18 mouse cellular contexts compared by ENCODE assay signal in the genomic region with DNA sequence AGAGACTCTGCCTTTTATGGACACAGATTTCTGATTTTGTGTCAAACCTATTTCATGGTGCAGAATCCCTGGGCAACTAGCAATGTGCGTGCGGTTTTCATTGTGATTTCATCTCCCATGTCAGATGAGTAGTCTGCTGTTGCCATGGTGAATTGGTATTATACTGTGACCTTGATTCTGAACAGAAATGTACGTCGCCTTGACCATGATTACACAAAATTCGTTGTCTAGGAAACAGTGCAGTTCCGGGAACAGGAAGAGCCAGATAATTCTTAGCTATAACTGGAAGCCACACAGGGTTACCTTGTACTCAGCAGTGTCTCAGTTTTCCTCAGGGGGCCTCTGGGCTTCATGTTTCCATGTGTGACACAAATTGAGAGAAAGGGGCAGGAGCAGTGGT. TPM values are rescaled to one million over a fixed set of nuclear protein-coding genes. Genes with fewer than 3 reads are reported as not detected.
DNase-seq lines count a peak whose midpoint lies in the region; ATAC-seq lines count a peak whose summit lies in the region.
"Had no signal": no experiment of that assay in that cellular context is flagged by ENCODE, and none has a peak within 500 bp of the region (broad histone marks: within the 10 kb centered on the region; RNA-seq: fewer than 3 reads in every experiment).

No protein-coding gene starts in this region.

- no peak for DNase-seq in hindbrain, embryonic 11.5 days (ENCODE audit: low spot score)
- DNase-seq in 416B (ENCODE audit: low read depth) (peak; percentile 40), R1 (ENCODE audit: low read depth, low spot score) (peak; percentile 3)
- peak; percentile 1 to 2 for DNase-seq in layer of hippocampus, postnatal 14 days (ENCODE audit: low spot score in 2 of 2)
- DNase-seq in spleen, postnatal 14 days (ENCODE audit: low spot score in 2 of 2), result no peak
- DNase-seq in thymus, postnatal 14 days, result no peak
- DNase-seq: cerebellum, adult 8-10 months; kidney, postnatal 10 days had no signal

- 42% methylated on average over 6 of the region's 6 CpGs for whole genome bisulfite sequencing in hindbrain, embryonic 15.5 days
- 77% methylated on average over 6 of the region's 6 CpGs for WGBS in hindbrain, embryonic 11.5 days

- H3K9ac ChIP-seq in hindbrain, embryonic 15.5 days, result no peak overlapping the region
- H3K9ac ChIP-seq in hindbrain, embryonic 11.5 days (ENCODE audit: low read depth, low read length), result no peak overlapping the region
- H3K9ac ChIP-seq: liver, embryonic 12.5 days; neural tube, embryonic 13.5 days had no signal

- 0 out of 2 replicates have a peak, but pooled peaks cover 3% of the 10 kb centered on the region for H3K4me1 ChIP-seq in hindbrain, embryonic 15.5 days (replicated peaks)
- no peaks in the 10 kb centered on the region for H3K4me1 ChIP-seq in hindbrain, embryonic 11.5 days (replicated peaks; ENCODE audit: control insufficient read depth, insufficient read depth, low read length)
- H3K4me1 ChIP-seq: liver, embryonic 12.5 days; neural tube, embryonic 13.5 days had no signal

- peak; percentile 76 for ATAC-seq in hindbrain, embryonic 15.5 days (ENCODE audit: low FRiP score, low read depth)
- no peak for ATAC-seq in hindbrain, embryonic 11.5 days (ENCODE audit: low FRiP score)
- ATAC-seq: liver, embryonic 12.5 days; lung, postnatal 0 days; Patski had no signal

- H3K27me3 ChIP-seq in hindbrain, embryonic 15.5 days, result no peaks in the 10 kb centered on the region
- no peaks in the 10 kb centered on the region for H3K27me3 ChIP-seq in hindbrain, embryonic 11.5 days (ENCODE audit: control insufficient read depth, insufficient read depth, low read length)
- H3K27me3 ChIP-seq: liver, embryonic 12.5 days; neural tube, embryonic 13.5 days had no signal

- H3K27ac ChIP-seq in hindbrain, embryonic 15.5 days (replicated peaks), result peak overlapping the region; percentile 68
- no peak overlapping the region for H3K27ac ChIP-seq in hindbrain, embryonic 11.5 days (ENCODE audit: low read depth, low read length)
- H3K27ac ChIP-seq: liver, embryonic 12.5 days; neural tube, embryonic 13.5 days; stomach, postnatal 0 days had no signal

- H3K36me3 ChIP-seq in hindbrain, embryonic 15.5 days, result no peaks in the 10 kb centered on the region
- H3K36me3 ChIP-seq in hindbrain, embryonic 11.5 days (ENCODE audit: control insufficient read depth, insufficient read depth, low read length), result no peaks in the 10 kb centered on the region
- H3K36me3 ChIP-seq: liver, embryonic 12.5 days; neural tube, embryonic 13.5 days had no signal

- H3K9me3 ChIP-seq in hindbrain, embryonic 15.5 days, result no peaks in the 10 kb centered on the region
- no peaks in the 10 kb centered on the region for H3K9me3 ChIP-seq in hindbrain, embryonic 11.5 days (ENCODE audit: control insufficient read depth, low read length)
- H3K9me3 ChIP-seq: liver, embryonic 12.5 days; neural tube, embryonic 13.5 days had no signal

- no peak overlapping the region for H3K4me2 ChIP-seq in hindbrain, embryonic 15.5 days
- H3K4me2 ChIP-seq in hindbrain, embryonic 11.5 days (replicated peaks; ENCODE audit: low read depth, low read length), result no peak overlapping the region
- H3K4me2 ChIP-seq: liver, embryonic 12.5 days; neural tube, embryonic 13.5 days had no signal

- H3K4me3 ChIP-seq in hindbrain, embryonic 15.5 days, result no peak overlapping the region
- H3K4me3 ChIP-seq in hindbrain, embryonic 11.5 days (ENCODE audit: low read depth, low read length), result no peak overlapping the region
- H3K4me3 ChIP-seq: liver, embryonic 12.5 days; neural tube, embryonic 13.5 days had no signal

RNA-seq across cellular contexts. Expression of a gene that starts 14.1 kb away (rescaled TPM):
- not detected in 2 replicates for polyA plus RNA-seq in hindbrain, embryonic 15.5 days (2015; fragmentation: Nextera tagmentation; extraction: Ambion mirVana)
- polyA plus RNA-seq in hindbrain, embryonic 11.5 days (2014; fragmentation: Nextera tagmentation; extraction: Ambion mirVana), result not detected in 2 replicates
- total RNA-seq in layer of hippocampus, postnatal 14 days (2021), result not detected
- polyA plus RNA-seq: heart, embryonic 16.5 days; intestine, embryonic 14.5 days; liver, embryonic 12.5 days; lung, postnatal 0 days; neural tube, embryonic 13.5 days; Patski; stomach, postnatal 0 days had no signal

RNA-seq across cellular contexts. Expression of a gene that starts 26.5 kb away (rescaled TPM):
- polyA plus RNA-seq in hindbrain, embryonic 15.5 days (2015; fragmentation: Nextera tagmentation; extraction: Ambion mirVana), result 1.2 and 1.4 TPM in 2 replicates
- polyA plus RNA-seq in hindbrain, embryonic 11.5 days (2014; fragmentation: Nextera tagmentation; extraction: Ambion mirVana), result 0.11 and 0.21 TPM in 2 replicates
- total RNA-seq in layer of hippocampus, postnatal 14 days (2021), result 1 to 10 TPM; 2.1 to 3.0 TPM
- polyA plus RNA-seq: heart, embryonic 16.5 days; liver, embryonic 12.5 days had no signal

RNA-seq across cellular contexts. Expression of a gene that starts 42.0 kb away (rescaled TPM):
- 10.4 and 10.8 TPM in 2 replicates for polyA plus RNA-seq in hindbrain, embryonic 15.5 days (2015; fragmentation: Nextera tagmentation; extraction: Ambion mirVana)
- polyA plus RNA-seq in hindbrain, embryonic 11.5 days (2014; fragmentation: Nextera tagmentation; extraction: Ambion mirVana), result 15.0 and 16.9 TPM in 2 replicates
- 10 to 100 TPM; 11.1 to 11.7 TPM for total RNA-seq in layer of hippocampus, postnatal 14 days (2021)

RNA-seq across cellular contexts. Expression of a gene that starts 47.8 kb away (rescaled TPM):
- polyA plus RNA-seq in hindbrain, embryonic 15.5 days (2015; fragmentation: Nextera tagmentation; extraction: Ambion mirVana), result not detected in 2 replicates
- polyA plus RNA-seq in hindbrain, embryonic 11.5 days (2014; fragmentation: Nextera tagmentation; extraction: Ambion mirVana), result not detected in 2 replicates
- total RNA-seq in layer of hippocampus, postnatal 14 days (2021), result not detected
- polyA plus RNA-seq: gonadal fat pad, adult 2 months; heart, embryonic 16.5 days; intestine, embryonic 14.5 days; liver, embryonic 12.5 days; lung, postnatal 0 days; neural tube, embryonic 13.5 days; Patski; stomach, postnatal 0 days; urinary bladder, adult 2 months had no signal

RNA-seq across cellular contexts. Expression of a gene that starts 50.7 kb away (rescaled TPM):
- not detected in 2 replicates for polyA plus RNA-seq in hindbrain, embryonic 15.5 days (2015; fragmentation: Nextera tagmentation; extraction: Ambion mirVana)
- polyA plus RNA-seq in hindbrain, embryonic 11.5 days (2014; fragmentation: Nextera tagmentation; extraction: Ambion mirVana), result not detected in 2 replicates
- not detected for total RNA-seq in layer of hippocampus, postnatal 14 days (2021)
- polyA plus RNA-seq: heart, embryonic 16.5 days; intestine, embryonic 14.5 days; liver, embryonic 12.5 days; neural tube, embryonic 13.5 days; Patski had no signal

Comparison
In these comparisons a context has a peak if more than half of its experiments do, and no peak if none do; other contexts are left out.
1. DNase-seq: peak in 416B (single experiment), R1 (single experiment) and layer of hippocampus, postnatal 14 days (2 of 2); none in hindbrain, embryonic 11.5 days (single experiment), spleen, postnatal 14 days (0 of 2) and thymus, postnatal 14 days (single experiment).